Mouse (Mus musculus) lung, adult 2 months (tissue): ENCODE data around the gene Sumo3.

ENCODE experiments used
- CTCF ChIP-seq: fragments of 200-500 bp; IDR thresholded peaks from 2 replicates; pipeline ENCODE4 v1.5.1; 2011; ENCODE audit warnings: mild to moderate bottlenecking, low read length, control low read depth; ENCODE audit not compliant: insufficient read depth
- POLR2A ChIP-seq: fragments of 200-500 bp; IDR thresholded peaks from 2 replicates; pipeline ENCODE4 v1.6.1; 2011; ENCODE audit warnings: low read depth, mild to moderate bottlenecking, control low read depth, low read length, borderline replicate concordance; ENCODE audit errors: extremely low read depth

- TF ChIP-seq CTCF (no peak), POLR2A (no peak)
Measured at GRCm38 (mm10) chr10:77645571-77645970, 39.7 kb downstream of the Sumo3 start.
